Mouse (Mus musculus) lung, embryonic 14.5 days (tissue): ENCODE results near the gene Ankrd63. TPM values are rescaled to one million over a fixed set of nuclear protein-coding genes. Genes with fewer than 3 reads are reported as not detected.

Experiments used
- ATAC-seq: fragments of 200-750 bp; cut with Nextera tagmentation; 2 replicates; pipeline ENCODE4 v1.8.0; 2017; ENCODE audit warnings: mild to moderate bottlenecking, moderate TSS enrichment, moderate library complexity; ENCODE audit not compliant: insufficient read depth
- DNase-seq: peaks from one replicate; pipeline ENCODE4 v3.0.0-alpha.2; 2015
- H3K27ac ChIP-seq: fragments of 300-500 bp; sonication (generic); 2 replicates; pipeline ENCODE4 v1.5.1; 2014; ENCODE audit warnings: low read depth, mild to moderate bottlenecking, moderate library complexity
- H3K27me3 ChIP-seq: fragments of 300-500 bp; sonication (generic); 2 replicates; pipeline ENCODE4 v1.6.1; 2014; ENCODE audit warnings: low read length, control low read depth; ENCODE audit not compliant: insufficient read depth
- H3K36me3 ChIP-seq: fragments of 300-500 bp; sonication (generic); 2 replicates; pipeline ENCODE4 v1.6.1; 2014; ENCODE audit warnings: control low read depth; ENCODE audit not compliant: insufficient read depth
- H3K4me1 ChIP-seq: fragments of 300-500 bp; sonication (generic); 2 replicates; pipeline ENCODE4 v1.6.1; 2014; ENCODE audit warnings: antibody characterized with exemption, control low read depth; ENCODE audit not compliant: insufficient read depth
- H3K4me2 ChIP-seq: fragments of 300-500 bp; sonication (generic); 2 replicates; pipeline ENCODE4 v1.6.1; 2014; ENCODE audit warnings: mild to moderate bottlenecking
- H3K4me3 ChIP-seq: fragments of 300-500 bp; sonication (generic); 2 replicates; pipeline ENCODE4 v1.5.1; 2014; ENCODE audit warnings: low read depth, low read length
- H3K9ac ChIP-seq: fragments of 300-500 bp; sonication (generic); 2 replicates; pipeline ENCODE4 v1.6.1; 2014
- H3K9me3 ChIP-seq: fragments of 300-500 bp; sonication (generic); 2 replicates; pipeline ENCODE4 v1.6.1; 2016; ENCODE audit warnings: low read depth, low read length, control low read depth
- CTCF ChIP-seq: IDR thresholded peaks from 2 replicates; pipeline ENCODE4 v1.5.1; 2016; ENCODE audit warnings: antibody characterized with exemption, low read depth
- WGBS: fragments of 180-500 bp; shearing (Covaris S2); extraction: QIAGEN DNeasy Blood & Tissue Kit; methylation state at CpG from one replicate; pipeline ENCODE4 v1.1.7; 2014; 5-methylcytosine and 5-hydroxymethylcytosine counted together
- polyA plus RNA-seq: library from polyadenylated mRNA; unstranded; fragments of >200 nt; fragmentation: Nextera tagmentation; extraction: Ambion mirVana; gene quantifications from 2 replicates; pipeline ENCODE4 v1.2.1, GENCODE M21; 2014

Gene Ankrd63
- polyA plus RNA-seq, 1 experiment from 2014 or later = not detected

GRCm38 (mm10) chr2:118733341-118733740 is 29.6 kb upstream of the Ankrd63 start:
- DNase-seq (no peak), ATAC-seq (no peak)
- H3K9ac ChIP-seq = no peak overlapping the region
- H3K9me3 ChIP-seq = no peaks in the 10 kb centered on the region
- peaks cover 2% of the 10 kb centered on the region for H3K4me1 ChIP-seq
- peaks cover 3% of the 10 kb centered on the region; the same call in 1 of the 2 replicates for H3K27me3 ChIP-seq
- H3K36me3 ChIP-seq = no peaks in the 10 kb centered on the region
- no peak for TF ChIP-seq CTCF
- H3K27ac ChIP-seq = no peak overlapping the region
- no peak overlapping the region for H3K4me2 ChIP-seq
- no peak overlapping the region for H3K4me3 ChIP-seq
- WGBS = 49% methylated on average over 5 of the region's 5 CpGs

GRCm38 (mm10) chr2:118731981-118732380 is 28.2 kb upstream of the Ankrd63 start:
- Histone ChIP-seq H3K4me1 (peaks cover 12% of the 10 kb centered on the region), H3K4me3 (no peak overlapping the region), H3K36me3 (no peaks in the 10 kb centered on the region), H3K4me2 (no peak overlapping the region), H3K27ac (no peak overlapping the region), H3K9me3 (no peaks in the 10 kb centered on the region), H3K9ac (no peak overlapping the region), H3K27me3 (peaks cover 3% of the 10 kb centered on the region; the same call in 1 of the 2 replicates)
- no peak for ATAC-seq
- TF ChIP-seq CTCF = no peak
- no peak for DNase-seq
- 76% methylated on average over 5 of the region's 5 CpGs for WGBS

GRCm38 (mm10) chr2:118730622-118730915 is 26.8 kb upstream of the Ankrd63 start:
- peaks cover 12% of the 10 kb centered on the region for H3K4me1 ChIP-seq
- H3K27me3 ChIP-seq = peaks cover 5% of the 10 kb centered on the region; the same call in 1 of the 2 replicates
- 2% methylated on average over 3 of the region's 3 CpGs for WGBS
- H3K27ac ChIP-seq = no peak overlapping the region
- TF ChIP-seq CTCF = peak; percentile 88
- no peaks in the 10 kb centered on the region for H3K9me3 ChIP-seq
- DNase-seq = peak; percentile 93
- no peak overlapping the region for H3K4me3 ChIP-seq
- H3K4me2 ChIP-seq = no peak overlapping the region
- no peak overlapping the region for H3K9ac ChIP-seq
- H3K36me3 ChIP-seq = no peaks in the 10 kb centered on the region
- ATAC-seq = peak; percentile 32; the same call in 1 of the 2 replicates

- Histone ChIP-seq H3K36me3 (no peaks in the 10 kb centered on the region), H3K27me3 (peaks cover 6% of the 10 kb centered on the region; the same call in 1 of the 2 replicates)
Measured at GRCm38 (mm10) chr2:118729816-118730621, 26.3 kb upstream of the Ankrd63 start.

GRCm38 (mm10) chr2:118729194-118729593 is 25.4 kb upstream of the Ankrd63 start:
- no peak; the same call in 1 of the 2 replicates for ATAC-seq
- DNase-seq = no peak
- Histone ChIP-seq H3K9me3 (no peaks in the 10 kb centered on the region), H3K4me2 (no peak overlapping the region), H3K27me3 (peaks cover 6% of the 10 kb centered on the region; the same call in 1 of the 2 replicates), H3K4me3 (no peak overlapping the region), H3K9ac (no peak overlapping the region), H3K36me3 (no peaks in the 10 kb centered on the region), H3K27ac (no peak overlapping the region), H3K4me1 (peaks cover 12% of the 10 kb centered on the region)
- no peak for TF ChIP-seq CTCF
- WGBS = 33% methylated on average over 4 of the region's 4 CpGs

More at GRCm38 (mm10) chr2:118729816-118730621, 26.3 kb upstream of the Ankrd63 start:
- no peak overlapping the region for H3K4me3 ChIP-seq
- ATAC-seq = no peak
- no peak overlapping the region for H3K27ac ChIP-seq
- no peak overlapping the region for H3K4me2 ChIP-seq
- peaks cover 12% of the 10 kb centered on the region for H3K4me1 ChIP-seq
- TF ChIP-seq CTCF = no peak
- WGBS = 15% methylated on average over 8 of the region's 8 CpGs
- DNase-seq = peak; percentile 27
- H3K9ac ChIP-seq = no peak overlapping the region
- H3K9me3 ChIP-seq = no peaks in the 10 kb centered on the region

- Histone ChIP-seq H3K9ac (no peak within 1 kb of the TSS), H3K4me1 (peaks cover 12% of the 10 kb centered on the region), H3K4me3 (no peak within 1 kb of the TSS), H3K27me3 (peaks cover 6% of the 10 kb centered on the region; the same call in 1 of the 2 replicates), H3K36me3 (no peaks in the 10 kb centered on the region), H3K4me2 (peak within 1 kb of the TSS; percentile 53), H3K9me3 (no peaks in the 10 kb centered on the region), H3K27ac (peak within 1 kb of the TSS; percentile 55)
- 8% methylated on average over 7 of the region's 7 CpGs for WGBS
- DNase-seq (peak; percentile 66), ATAC-seq (peak; percentile 75)
- no peak for TF ChIP-seq CTCF
Measured at GRCm38 (mm10) chr2:118728337-118728736, 24.6 kb upstream of the Ankrd63 start, which contains the start of gene Plcb2. TSS of gene Plcb2 (minus strand) at chr2:118728438.

- no peak overlapping the region for H3K4me3 ChIP-seq
- no peaks in the 10 kb centered on the region for H3K36me3 ChIP-seq
- ATAC-seq (peak; percentile 56), DNase-seq (peak; percentile 49)
- peak overlapping the region; percentile 55 for H3K27ac ChIP-seq
- no peak for TF ChIP-seq CTCF
- 3% methylated on average over 9 of the region's 9 CpGs for WGBS
- peaks cover 6% of the 10 kb centered on the region; the same call in 1 of the 2 replicates for H3K27me3 ChIP-seq
- H3K9ac ChIP-seq = no peak overlapping the region
- peak overlapping the region; percentile 53 for H3K4me2 ChIP-seq
- peaks cover 12% of the 10 kb centered on the region for H3K4me1 ChIP-seq
- no peaks in the 10 kb centered on the region for H3K9me3 ChIP-seq
Measured at GRCm38 (mm10) chr2:118727911-118728310, 24.1 kb upstream of the Ankrd63 start.
